Mouse (Mus musculus) heart, postnatal 0 days (tissue): Measurements from ENCODE around the gene B4galnt3. TPM values are rescaled to one million over a fixed set of nuclear protein-coding genes. Genes with fewer than 3 reads are reported as not detected.

Source experiments
- ATAC-seq: fragments of 200-750 bp; cut with Nextera tagmentation; 2 replicates; pipeline ENCODE4 v1.8.0; 2017; ENCODE audit warnings: low read depth, moderate number of reproducible peaks, moderate library complexity; ENCODE audit not compliant: insufficient read depth
- DNase-seq: peaks from one replicate; pipeline ENCODE4 v3.0.0-alpha.2; 2016; ENCODE audit warnings: low spot score
- H3K27ac ChIP-seq: fragments of 300-500 bp; sonication (generic); 2 replicates; pipeline ENCODE4 v1.5.1; 2014; ENCODE audit warnings: low read depth, mild to moderate bottlenecking
- H3K27me3 ChIP-seq: fragments of 300-500 bp; sonication (generic); 2 replicates; pipeline ENCODE4 v1.6.1; 2014; ENCODE audit warnings: low read length, mixed read lengths; ENCODE audit not compliant: control insufficient read depth, insufficient read depth
- H3K36me3 ChIP-seq: fragments of 300-500 bp; sonication (generic); replicated peaks from 2 replicates; pipeline ENCODE4 v1.6.1; 2014; ENCODE audit warnings: low read length, mixed read lengths; ENCODE audit not compliant: control insufficient read depth, insufficient read depth
- H3K4me1 ChIP-seq: fragments of 300-500 bp; sonication (generic); 2 replicates; pipeline ENCODE4 v1.6.1; 2014; ENCODE audit warnings: antibody characterized with exemption; ENCODE audit not compliant: control insufficient read depth, insufficient read depth
- H3K4me2 ChIP-seq: fragments of 300-500 bp; sonication (generic); 2 replicates; pipeline ENCODE4 v1.6.1; 2014; ENCODE audit warnings: low read depth, mild to moderate bottlenecking, low read length, moderate library complexity
- H3K4me3 ChIP-seq: fragments of 300-500 bp; sonication (generic); 2 replicates; pipeline ENCODE4 v1.5.1; 2014; ENCODE audit warnings: low read depth, low read length
- H3K9ac ChIP-seq: fragments of 300-500 bp; sonication (generic); replicated peaks from 2 replicates; pipeline ENCODE4 v1.6.1; 2014; ENCODE audit warnings: low read depth, low read length, mixed read lengths
- H3K9me3 ChIP-seq: fragments of 300-500 bp; sonication (generic); replicated peaks from 2 replicates; pipeline ENCODE4 v1.6.1; 2016; ENCODE audit warnings: low read length; ENCODE audit not compliant: control insufficient read depth
- CTCF ChIP-seq: IDR thresholded peaks from 2 replicates; pipeline ENCODE4 v1.5.1; 2016; ENCODE audit warnings: antibody characterized with exemption, control low read depth, low read depth
- EP300 ChIP-seq: IDR thresholded peaks from 2 replicates; pipeline ENCODE4 v1.6.1; 2016; ENCODE audit warnings: antibody characterized with exemption, low read depth
- WGBS: fragments of 180-500 bp; shearing (Covaris S2); extraction: QIAGEN DNeasy Blood & Tissue Kit; methylation state at CpG from one replicate; pipeline ENCODE4 v1.1.7; 2014; 5-methylcytosine and 5-hydroxymethylcytosine counted together
- polyA plus RNA-seq: library from polyadenylated mRNA; unstranded; fragments of >200 nt; fragmentation: Nextera tagmentation; extraction: Ambion mirVana; gene quantifications from 2 replicates; pipeline ENCODE4 v1.2.1, GENCODE M21; 2015
- total RNA-seq: library from RNA; depleted of rRNA; stranded (reverse); fragments of >200 nt; gene quantifications from 2 replicates; pipeline ENCODE4 v1.2.3, GENCODE M21; 2014; ENCODE audit warnings: low replicate concordance; rRNA removed

Gene B4galnt3
- total and polyA plus RNA-seq, 2 experiments from 2014 or later, result 0.08 TPM; not detected in 1

- WGBS, result 66% methylated on average over 6 of the region's 6 CpGs
- H3K36me3 ChIP-seq, result no peaks in the 10 kb centered on the region
- no peak for DNase-seq
- no peaks in the 10 kb centered on the region for H3K9me3 ChIP-seq
- no peak overlapping the region for H3K27ac ChIP-seq
- ATAC-seq, result no peak
- no peaks in the 10 kb centered on the region for H3K27me3 ChIP-seq
- no peak overlapping the region for H3K4me2 ChIP-seq
- H3K9ac ChIP-seq, result no peak overlapping the region
- H3K4me1 ChIP-seq, result peaks cover 18% of the 10 kb centered on the region
- no peak overlapping the region for H3K4me3 ChIP-seq
- TF ChIP-seq EP300 (no peak), CTCF (no peak)
Measured at GRCm38 (mm10) chr6:120157479-120157878, 136.9 kb downstream of the B4galnt3 start.

GRCm38 (mm10) chr6:120155510-120155909 lies 138.8 kb downstream of the B4galnt3 start:
- Histone ChIP-seq H3K36me3 (no peaks in the 10 kb centered on the region), H3K4me2 (no peak overlapping the region), H3K4me3 (no peak overlapping the region), H3K9ac (no peak overlapping the region), H3K27ac (no peak overlapping the region), H3K4me1 (peaks cover 19% of the 10 kb centered on the region), H3K9me3 (no peaks in the 10 kb centered on the region), H3K27me3 (no peaks in the 10 kb centered on the region)
- TF ChIP-seq EP300 (no peak), CTCF (no peak)
- 83% methylated on average over 4 of the region's 4 CpGs for WGBS
- no peak for ATAC-seq
- DNase-seq, result no peak

DNA sequence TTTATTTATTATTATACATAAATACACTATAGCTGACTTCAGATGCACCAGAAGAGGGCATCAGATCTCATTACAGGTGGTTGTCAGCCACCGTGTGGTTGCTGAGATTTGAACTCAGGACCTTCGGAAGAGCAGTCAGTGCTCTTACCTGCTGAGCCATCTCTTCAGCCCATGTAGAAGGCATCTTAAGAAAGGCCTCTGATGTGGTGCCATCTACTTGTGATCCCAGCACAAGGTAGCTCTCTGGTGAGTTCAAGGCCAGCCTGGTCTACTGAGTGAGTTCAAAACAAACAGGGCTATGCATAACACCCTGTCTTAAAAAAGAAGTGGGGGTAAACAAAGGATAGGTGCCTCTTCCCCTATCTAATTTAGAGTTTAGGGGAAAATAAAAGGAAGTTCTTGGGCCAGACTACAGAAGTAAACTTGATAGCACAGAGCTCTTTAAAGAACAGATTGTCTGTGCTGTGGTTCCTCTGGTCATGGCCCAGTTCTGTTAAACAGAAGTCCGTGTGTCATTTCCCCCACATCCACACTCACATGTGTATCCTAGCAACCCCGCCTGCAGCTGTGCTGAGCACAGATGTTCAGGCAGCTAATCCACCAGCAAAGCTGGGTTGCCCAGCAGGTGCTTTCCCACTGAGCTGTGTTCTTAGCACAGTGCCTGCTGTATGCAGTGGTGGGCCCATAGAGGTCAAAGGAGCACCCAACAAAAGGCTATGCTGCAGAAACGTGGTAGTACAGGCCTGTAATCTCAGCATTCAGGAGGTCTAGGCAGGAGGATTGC lies 139.6 kb downstream of the B4galnt3 start:
- Histone ChIP-seq H3K36me3 (no peaks in the 10 kb centered on the region), H3K4me1 (peaks cover 23% of the 10 kb centered on the region), H3K9ac (no peak overlapping the region), H3K27ac (no peak overlapping the region), H3K9me3 (no peaks in the 10 kb centered on the region), H3K27me3 (no peaks in the 10 kb centered on the region), H3K4me3 (no peak overlapping the region), H3K4me2 (no peak overlapping the region)
- DNase-seq (no peak), ATAC-seq (no peak)
- WGBS, result 69% methylated on average over 5 of the region's 5 CpGs
- no peak for TF ChIP-seq CTCF
- no peak for TF ChIP-seq EP300

Other genes starting within 250 kb of the B4galnt3 start
- gene Ninj2, start 201.2 kb downstream of the B4galnt3 start, total RNA-seq, result 27.4 TPM in 1 of 2 replicates, not detected in the other
- gene Ninj2, start 201.2 kb downstream of the B4galnt3 start, polyA plus RNA-seq, result not detected in 2 replicates
- gene D330020A13Rik, start 195 bp downstream of the B4galnt3 start, total RNA-seq, result not detected in 2 replicates
- not detected in 2 replicates for gene D330020A13Rik, start 195 bp downstream of the B4galnt3 start, polyA plus RNA-seq
- 16.3 and 34.6 TPM in 2 replicates for gene Kdm5a, start 69.6 kb upstream of the B4galnt3 start, total RNA-seq
- gene Kdm5a, start 69.6 kb upstream of the B4galnt3 start, polyA plus RNA-seq, result 21.5 and 22.6 TPM in 2 replicates
- gene Ccdc77, start 69.8 kb upstream of the B4galnt3 start, total RNA-seq, result 4.8 and 10.4 TPM in 2 replicates
- 13.4 and 15.0 TPM in 2 replicates for gene Ccdc77, start 69.8 kb upstream of the B4galnt3 start, polyA plus RNA-seq
- gene Il17ra, start 168.7 kb upstream of the B4galnt3 start, total RNA-seq, result 3.5 and 6.5 TPM in 2 replicates
- gene Il17ra, start 168.7 kb upstream of the B4galnt3 start, polyA plus RNA-seq, result 1.4 and 1.9 TPM in 2 replicates
- gene Tmem121b, start 199.2 kb upstream of the B4galnt3 start, total RNA-seq, result not detected in 2 replicates
- gene Tmem121b, start 199.2 kb upstream of the B4galnt3 start, polyA plus RNA-seq, result not detected in 2 replicates
- gene Hdhd5, start 236.8 kb upstream of the B4galnt3 start, total RNA-seq, result 25.7 and 26.6 TPM in 2 replicates
- gene Hdhd5, start 236.8 kb upstream of the B4galnt3 start, polyA plus RNA-seq, result 10.9 and 11.3 TPM in 2 replicates